Mouse (Mus musculus): ENCODE measurements around the gene Epx. TPM values are rescaled to one million over a fixed set of nuclear protein-coding genes. Genes with fewer than 3 reads are reported as not detected.

Gene Epx
- 0.25 and 0.69 TPM in 2 replicates for polyA plus RNA-seq (2015; fragmentation: Nextera tagmentation; extraction: Ambion mirVana)

GRCm38 (mm10) chr11:87875436-87875835 lies at the start of gene Epx:
Gene Epx (minus strand): TSS chr11:87875536.
- H3K27me3 ChIP-seq = no peaks in the 10 kb centered on the region
- no peak for ATAC-seq (ENCODE audit: low FRiP score, low read depth)
- no peaks in the 10 kb centered on the region for H3K9me3 ChIP-seq
- H3K4me2 ChIP-seq = no peak within 1 kb of the TSS
- H3K9ac ChIP-seq = no peak within 1 kb of the TSS
- WGBS = 84% methylated on average over 6 of the region's 6 CpGs
- H3K27ac ChIP-seq (replicated peaks) = no peak within 1 kb of the TSS
- H3K4me3 ChIP-seq = no peak within 1 kb of the TSS
- no peaks in the 10 kb centered on the region for H3K4me1 ChIP-seq (replicated peaks)
- H3K36me3 ChIP-seq = no peaks in the 10 kb centered on the region

GRCm38 (mm10) chr11:87920966-87921365 lies 45.6 kb upstream of the Epx start, which contains the start of gene Olfr464:
Gene Olfr464 (minus strand): TSS chr11:87920967.
- WGBS = 38% methylated on average over 5 of the region's 5 CpGs
- Histone ChIP-seq H3K27me3 (no peaks in the 10 kb centered on the region), H3K4me1 (replicated peaks) (no peaks in the 10 kb centered on the region), H3K27ac (replicated peaks) (no peak within 1 kb of the TSS), H3K36me3 (no peaks in the 10 kb centered on the region), H3K9me3 (no peaks in the 10 kb centered on the region), H3K4me3 (no peak within 1 kb of the TSS), H3K4me2 (no peak within 1 kb of the TSS), H3K9ac (no peak within 1 kb of the TSS)
- no peak for ATAC-seq (ENCODE audit: low FRiP score, low read depth)

- Histone ChIP-seq H3K27me3 (no peaks in the 10 kb centered on the region), H3K36me3 (no peaks in the 10 kb centered on the region), H3K4me3 (no peak overlapping the region), H3K4me1 (replicated peaks) (no peaks in the 10 kb centered on the region), H3K9me3 (no peaks in the 10 kb centered on the region), H3K9ac (no peak overlapping the region), H3K4me2 (no peak overlapping the region), H3K27ac (replicated peaks) (no peak overlapping the region)
- ATAC-seq (ENCODE audit: low FRiP score, low read depth) = no peak
- WGBS = 65% methylated on average over 2 of the region's 2 CpGs
Measured at GRCm38 (mm10) chr11:87920301-87920700, 45.0 kb upstream of the Epx start.

GRCm38 (mm10) chr11:87916005-87916404 lies 40.7 kb upstream of the Epx start:
- Histone ChIP-seq H3K27ac (replicated peaks) (no peak overlapping the region), H3K4me1 (replicated peaks) (no peaks in the 10 kb centered on the region), H3K9ac (no peak overlapping the region), H3K36me3 (no peaks in the 10 kb centered on the region), H3K9me3 (no peaks in the 10 kb centered on the region), H3K4me2 (no peak overlapping the region), H3K4me3 (no peak overlapping the region), H3K27me3 (0 out of 2 replicates have a peak, but pooled peaks cover 2% of the 10 kb centered on the region)
- 87% methylated on average over 1 of the region's 1 CpGs for WGBS
- ATAC-seq (ENCODE audit: low FRiP score, low read depth) = no peak

- Histone ChIP-seq H3K4me1 (replicated peaks) (no peaks in the 10 kb centered on the region), H3K4me2 (no peak overlapping the region), H3K27ac (replicated peaks) (no peak overlapping the region), H3K9me3 (no peaks in the 10 kb centered on the region), H3K36me3 (no peaks in the 10 kb centered on the region), H3K9ac (no peak overlapping the region), H3K27me3 (no peaks in the 10 kb centered on the region), H3K4me3 (no peak overlapping the region)
- WGBS = 87% methylated on average over 3 of the region's 3 CpGs
- no peak for ATAC-seq (ENCODE audit: low FRiP score, low read depth)
Measured at GRCm38 (mm10) chr11:87904331-87904730, 29.0 kb upstream of the Epx start.

GRCm38 (mm10) chr11:87897287-87897686 lies 22.0 kb upstream of the Epx start, which contains the start of gene Olfr463:
Gene Olfr463 (minus strand): TSS chr11:87897387.
- Histone ChIP-seq H3K27me3 (no peaks in the 10 kb centered on the region), H3K9ac (no peak within 1 kb of the TSS), H3K4me3 (no peak within 1 kb of the TSS), H3K27ac (replicated peaks) (no peak within 1 kb of the TSS), H3K36me3 (no peaks in the 10 kb centered on the region), H3K9me3 (no peaks in the 10 kb centered on the region), H3K4me1 (replicated peaks) (no peaks in the 10 kb centered on the region), H3K4me2 (no peak within 1 kb of the TSS)
- no peak for ATAC-seq (ENCODE audit: low FRiP score, low read depth)

GRCm38 (mm10) chr11:87892168-87892567 lies 16.8 kb upstream of the Epx start, which contains the start of gene Olfr462:
Gene Olfr462 (minus strand): TSS chr11:87892268.
- no peak within 1 kb of the TSS for H3K27ac ChIP-seq (replicated peaks)
- no peak within 1 kb of the TSS for H3K4me3 ChIP-seq
- no peaks in the 10 kb centered on the region for H3K27me3 ChIP-seq
- WGBS = 93% methylated on average over 6 of the region's 6 CpGs
- no peaks in the 10 kb centered on the region for H3K4me1 ChIP-seq (replicated peaks)
- ATAC-seq (ENCODE audit: low FRiP score, low read depth) = no peak
- H3K9ac ChIP-seq = no peak within 1 kb of the TSS
- no peaks in the 10 kb centered on the region for H3K36me3 ChIP-seq
- no peaks in the 10 kb centered on the region for H3K9me3 ChIP-seq
- H3K4me2 ChIP-seq = no peak within 1 kb of the TSS

- Histone ChIP-seq H3K9me3 (no peaks in the 10 kb centered on the region), H3K27ac (replicated peaks) (no peak overlapping the region), H3K4me1 (replicated peaks) (no peaks in the 10 kb centered on the region), H3K4me2 (no peak overlapping the region), H3K4me3 (no peak overlapping the region), H3K27me3 (no peaks in the 10 kb centered on the region), H3K9ac (no peak overlapping the region), H3K36me3 (no peaks in the 10 kb centered on the region)
- no peak for ATAC-seq (ENCODE audit: low FRiP score, low read depth)
- WGBS = 80% methylated on average over 5 of the region's 5 CpGs
Measured at GRCm38 (mm10) chr11:87884856-87885255, 9.5 kb upstream of the Epx start.

GRCm38 (mm10) chr11:87883493-87883892 lies 8.2 kb upstream of the Epx start:
- 45% methylated on average over 5 of the region's 5 CpGs for WGBS
- H3K27ac ChIP-seq (replicated peaks) = no peak overlapping the region
- H3K9me3 ChIP-seq = no peaks in the 10 kb centered on the region
- no peaks in the 10 kb centered on the region for H3K36me3 ChIP-seq
- no peak for ATAC-seq (ENCODE audit: low FRiP score, low read depth)
- no peaks in the 10 kb centered on the region for H3K4me1 ChIP-seq (replicated peaks)
- H3K27me3 ChIP-seq = no peaks in the 10 kb centered on the region
- no peak overlapping the region for H3K4me3 ChIP-seq
- no peak overlapping the region for H3K4me2 ChIP-seq
- no peak overlapping the region for H3K9ac ChIP-seq

- H3K27ac ChIP-seq (replicated peaks) = no peak overlapping the region
- no peaks in the 10 kb centered on the region for H3K4me1 ChIP-seq (replicated peaks)
- H3K4me3 ChIP-seq = no peak overlapping the region
- H3K9me3 ChIP-seq = no peaks in the 10 kb centered on the region
- H3K4me2 ChIP-seq = no peak overlapping the region
- ATAC-seq (ENCODE audit: low FRiP score, low read depth) = no peak
- no peaks in the 10 kb centered on the region for H3K27me3 ChIP-seq
- no peak overlapping the region for H3K9ac ChIP-seq
- WGBS = 70% methylated on average over 4 of the region's 4 CpGs
- H3K36me3 ChIP-seq = no peaks in the 10 kb centered on the region
Measured at GRCm38 (mm10) chr11:87881714-87882113, 6.4 kb upstream of the Epx start.

- Histone ChIP-seq H3K9me3 (no peaks in the 10 kb centered on the region), H3K36me3 (no peaks in the 10 kb centered on the region), H3K4me2 (no peak overlapping the region), H3K4me1 (replicated peaks) (no peaks in the 10 kb centered on the region), H3K9ac (no peak overlapping the region), H3K27me3 (no peaks in the 10 kb centered on the region), H3K4me3 (no peak overlapping the region), H3K27ac (replicated peaks) (no peak overlapping the region)
- WGBS = 62% methylated on average over 9 of the region's 9 CpGs
- ATAC-seq (ENCODE audit: low FRiP score, low read depth) = no peak
Measured at GRCm38 (mm10) chr11:87879826-87880225, 4.5 kb upstream of the Epx start.

- Histone ChIP-seq H3K9me3 (no peaks in the 10 kb centered on the region), H3K4me1 (replicated peaks) (no peaks in the 10 kb centered on the region), H3K4me3 (no peak overlapping the region), H3K27ac (replicated peaks) (no peak overlapping the region), H3K36me3 (no peaks in the 10 kb centered on the region), H3K4me2 (no peak overlapping the region), H3K9ac (no peak overlapping the region), H3K27me3 (no peaks in the 10 kb centered on the region)
- 38% methylated on average over 8 of the region's 8 CpGs for WGBS
- ATAC-seq (ENCODE audit: low FRiP score, low read depth) = no peak
Measured at GRCm38 (mm10) chr11:87871766-87872165, 3.6 kb downstream of the Epx start.

GRCm38 (mm10) chr11:87870096-87870495 lies 5.2 kb downstream of the Epx start:
- H3K36me3 ChIP-seq = no peaks in the 10 kb centered on the region
- H3K9me3 ChIP-seq = no peaks in the 10 kb centered on the region
- no peak overlapping the region for H3K27ac ChIP-seq (replicated peaks)
- no peak overlapping the region for H3K4me2 ChIP-seq
- no peak overlapping the region for H3K4me3 ChIP-seq
- ATAC-seq (ENCODE audit: low FRiP score, low read depth) = no peak
- no peaks in the 10 kb centered on the region for H3K4me1 ChIP-seq (replicated peaks)
- 70% methylated on average over 2 of the region's 2 CpGs for WGBS
- H3K9ac ChIP-seq = no peak overlapping the region
- no peaks in the 10 kb centered on the region for H3K27me3 ChIP-seq

Measured in hindbrain, embryonic 15.5 days (tissue).